Mouse (Mus musculus) hindbrain, embryonic 14.5 days (tissue): Measurements from ENCODE around the gene Tex48. TPM values are rescaled to one million over a fixed set of nuclear protein-coding genes. Genes with fewer than 3 reads are reported as not detected.

Experiments used
- ATAC-seq: fragments of 200-750 bp; cut with Nextera tagmentation; 2 replicates; pipeline ENCODE4 v1.8.0; 2017; ENCODE audit warnings: moderate number of reproducible peaks, mild to moderate bottlenecking, moderate TSS enrichment, moderate library complexity; ENCODE audit not compliant: low FRiP score
- DNase-seq: peaks from one replicate; pipeline ENCODE4 v3.0.0-alpha.2; 2015; ENCODE audit warnings: low spot score
- H3K27ac ChIP-seq: fragments of 300-500 bp; sonication (generic); 2 replicates; pipeline ENCODE4 v1.5.1; 2014; ENCODE audit warnings: mild to moderate bottlenecking, moderate library complexity
- H3K27me3 ChIP-seq: fragments of 300-500 bp; sonication (generic); 2 replicates; pipeline ENCODE4 v1.6.1; 2014; ENCODE audit warnings: mild to moderate bottlenecking, low read length, mixed read lengths; ENCODE audit not compliant: control insufficient read depth, insufficient read depth
- H3K36me3 ChIP-seq: fragments of 300-500 bp; sonication (generic); replicated peaks from 2 replicates; pipeline ENCODE4 v1.6.1; 2014; ENCODE audit not compliant: control insufficient read depth, insufficient read depth
- H3K4me1 ChIP-seq: fragments of 300-500 bp; sonication (generic); replicated peaks from 2 replicates; pipeline ENCODE4 v1.6.1; 2014; ENCODE audit warnings: antibody characterized with exemption, low read length, mixed read lengths; ENCODE audit not compliant: control insufficient read depth, insufficient read depth
- H3K4me2 ChIP-seq: fragments of 300-500 bp; sonication (generic); replicated peaks from 2 replicates; pipeline ENCODE4 v1.6.1; 2014; ENCODE audit warnings: mild to moderate bottlenecking, moderate library complexity
- H3K4me3 ChIP-seq: fragments of 300-500 bp; sonication (generic); replicated peaks from 2 replicates; pipeline ENCODE4 v1.5.1; 2014; ENCODE audit warnings: mild to moderate bottlenecking, low read length
- H3K9ac ChIP-seq: fragments of 300-500 bp; sonication (generic); 2 replicates; pipeline ENCODE4 v1.6.1; 2014
- H3K9me3 ChIP-seq: fragments of 300-500 bp; sonication (generic); 2 replicates; pipeline ENCODE4 v1.6.1; 2016; ENCODE audit warnings: low read length; ENCODE audit not compliant: control insufficient read depth
- WGBS: fragments of 180-500 bp; shearing (Covaris S2); extraction: QIAGEN DNeasy Blood & Tissue Kit; methylation state at CpG from one replicate; pipeline ENCODE4 v1.1.7; 2014; 5-methylcytosine and 5-hydroxymethylcytosine counted together
- polyA plus RNA-seq: library from polyadenylated mRNA; unstranded; fragments of >200 nt; fragmentation: Nextera tagmentation; extraction: Ambion mirVana; gene quantifications from 2 replicates; pipeline ENCODE4 v1.2.1, GENCODE M21; 2014

The Tex48 gene
- polyA plus RNA-seq, 1 experiment from 2014 or later = not detected

- Histone ChIP-seq H3K4me2 (no peak overlapping the region), H3K27ac (no peak overlapping the region), H3K27me3 (no peaks in the 10 kb centered on the region), H3K4me3 (no peak overlapping the region), H3K9me3 (no peaks in the 10 kb centered on the region), H3K9ac (no peak overlapping the region), H3K4me1 (no peaks in the 10 kb centered on the region), H3K36me3 (no peaks in the 10 kb centered on the region)
- no peak for DNase-seq
- ATAC-seq = no peak
Observed at GRCm38 (mm10) chr4:63643956-63644726, 21.9 kb upstream of the Tex48 start.

- DNase-seq (no peak), ATAC-seq (no peak)
- Histone ChIP-seq H3K4me3 (no peak overlapping the region), H3K9me3 (no peaks in the 10 kb centered on the region), H3K36me3 (no peaks in the 10 kb centered on the region), H3K4me1 (no peaks in the 10 kb centered on the region), H3K4me2 (no peak overlapping the region), H3K27me3 (no peaks in the 10 kb centered on the region), H3K9ac (no peak overlapping the region), H3K27ac (no peak overlapping the region)
- WGBS = 89% methylated on average over 2 of the region's 2 CpGs
Observed at GRCm38 (mm10) chr4:63639842-63640241, 17.6 kb upstream of the Tex48 start.

GRCm38 (mm10) chr4:63638603-63639002 is 16.4 kb upstream of the Tex48 start:
- Histone ChIP-seq H3K36me3 (no peaks in the 10 kb centered on the region), H3K27me3 (no peaks in the 10 kb centered on the region), H3K4me2 (no peak overlapping the region), H3K9me3 (no peaks in the 10 kb centered on the region), H3K4me1 (no peaks in the 10 kb centered on the region), H3K9ac (no peak overlapping the region), H3K4me3 (no peak overlapping the region), H3K27ac (no peak overlapping the region)
- ATAC-seq = no peak
- 78% methylated on average over 1 of the region's 1 CpGs for WGBS
- DNase-seq = no peak

GRCm38 (mm10) chr4:63633181-63633580 is 11.0 kb upstream of the Tex48 start:
- Histone ChIP-seq H3K9ac (no peak overlapping the region), H3K9me3 (no peaks in the 10 kb centered on the region), H3K4me2 (no peak overlapping the region), H3K27ac (no peak overlapping the region), H3K4me3 (no peak overlapping the region), H3K36me3 (no peaks in the 10 kb centered on the region), H3K4me1 (no peaks in the 10 kb centered on the region), H3K27me3 (no peaks in the 10 kb centered on the region)
- no peak for DNase-seq
- ATAC-seq = no peak
- WGBS = 86% methylated on average over 2 of the region's 2 CpGs

GRCm38 (mm10) chr4:63627111-63627510 is 4.9 kb upstream of the Tex48 start:
- ATAC-seq (no peak), DNase-seq (no peak)
- H3K9me3 ChIP-seq = no peaks in the 10 kb centered on the region
- no peaks in the 10 kb centered on the region for H3K4me1 ChIP-seq
- H3K4me2 ChIP-seq = no peak overlapping the region
- 91% methylated on average over 8 of the region's 8 CpGs for WGBS
- no peak overlapping the region for H3K4me3 ChIP-seq
- no peak overlapping the region for H3K9ac ChIP-seq
- no peaks in the 10 kb centered on the region for H3K27me3 ChIP-seq
- no peaks in the 10 kb centered on the region for H3K36me3 ChIP-seq
- H3K27ac ChIP-seq = no peak overlapping the region

- H3K4me1 ChIP-seq = no peaks in the 10 kb centered on the region
- no peaks in the 10 kb centered on the region for H3K27me3 ChIP-seq
- H3K27ac ChIP-seq = no peak overlapping the region
- WGBS = 83% methylated on average over 3 of the region's 3 CpGs
- H3K4me2 ChIP-seq = no peak overlapping the region
- H3K9me3 ChIP-seq = no peaks in the 10 kb centered on the region
- no peak overlapping the region for H3K4me3 ChIP-seq
- H3K36me3 ChIP-seq = no peaks in the 10 kb centered on the region
- H3K9ac ChIP-seq = no peak overlapping the region
- DNase-seq = no peak
- ATAC-seq = no peak
Observed at GRCm38 (mm10) chr4:63625563-63626080, 3.4 kb upstream of the Tex48 start.

GRCm38 (mm10) chr4:63621861-63622260 is 367 bp downstream of the Tex48 start:
- H3K9ac ChIP-seq = no peak overlapping the region
- no peak overlapping the region for H3K27ac ChIP-seq
- H3K27me3 ChIP-seq = no peaks in the 10 kb centered on the region
- no peak for DNase-seq
- H3K9me3 ChIP-seq = no peaks in the 10 kb centered on the region
- H3K4me2 ChIP-seq = no peak overlapping the region
- no peaks in the 10 kb centered on the region for H3K4me1 ChIP-seq
- H3K36me3 ChIP-seq = no peaks in the 10 kb centered on the region
- no peak overlapping the region for H3K4me3 ChIP-seq
- no peak for ATAC-seq
- 92% methylated on average over 2 of the region's 2 CpGs for WGBS

GRCm38 (mm10) chr4:63608391-63608790 is 13.8 kb downstream of the Tex48 start:
- Histone ChIP-seq H3K4me2 (no peak overlapping the region), H3K27ac (no peak overlapping the region), H3K9me3 (no peaks in the 10 kb centered on the region), H3K36me3 (no peaks in the 10 kb centered on the region), H3K4me1 (no peaks in the 10 kb centered on the region), H3K9ac (no peak overlapping the region), H3K4me3 (no peak overlapping the region), H3K27me3 (no peaks in the 10 kb centered on the region)
- 73% methylated on average over 7 of the region's 7 CpGs for WGBS
- ATAC-seq (no peak), DNase-seq (no peak)

GRCm38 (mm10) chr4:63605968-63606367 is 16.3 kb downstream of the Tex48 start:
- ATAC-seq (no peak), DNase-seq (no peak)
- H3K9me3 ChIP-seq = no peaks in the 10 kb centered on the region
- H3K27me3 ChIP-seq = no peaks in the 10 kb centered on the region
- H3K36me3 ChIP-seq = no peaks in the 10 kb centered on the region
- no peak overlapping the region for H3K9ac ChIP-seq
- H3K4me2 ChIP-seq = no peak overlapping the region
- WGBS = 81% methylated on average over 1 of the region's 1 CpGs
- no peak overlapping the region for H3K27ac ChIP-seq
- H3K4me3 ChIP-seq = no peak overlapping the region
- H3K4me1 ChIP-seq = no peaks in the 10 kb centered on the region

- Histone ChIP-seq H3K4me1 (no peaks in the 10 kb centered on the region), H3K27me3 (no peaks in the 10 kb centered on the region), H3K4me3 (no peak overlapping the region), H3K9ac (no peak overlapping the region), H3K9me3 (no peaks in the 10 kb centered on the region), H3K27ac (no peak overlapping the region), H3K36me3 (no peaks in the 10 kb centered on the region), H3K4me2 (no peak overlapping the region)
- WGBS = 91% methylated on average over 3 of the region's 3 CpGs
- no peak for DNase-seq
- no peak for ATAC-seq
Observed at GRCm38 (mm10) chr4:63605545-63605944, 16.7 kb downstream of the Tex48 start.
